Mouse (Mus musculus): ENCODE measurements around the gene St8sia2. TPM values are rescaled to one million over a fixed set of nuclear protein-coding genes. Genes with fewer than 3 reads are reported as not detected.
"Not testable (repeated sequence)": the region's sequence is repeated elsewhere in the genome, so short reads cannot be mapped to it uniquely, and the experiment has no call there.

The St8sia2 gene
- polyA plus RNA-seq, 1 experiment from 2014 or later, result 78.8 TPM

- peaks cover 12% of the 10 kb centered on the region; the same call in 1 of the 2 replicates for H3K4me1 ChIP-seq
- H3K27ac ChIP-seq (replicated peaks), result no peak overlapping the region
- no peak overlapping the region for H3K4me3 ChIP-seq
- 88% methylated on average over 2 of the region's 2 CpGs for WGBS
- H3K9ac ChIP-seq (replicated peaks), result no peak overlapping the region
- H3K27me3 ChIP-seq, result no peaks in the 10 kb centered on the region
- no peaks in the 10 kb centered on the region for H3K9me3 ChIP-seq
- no peak for ATAC-seq (replicated peaks)
- no peaks in the 10 kb centered on the region for H3K36me3 ChIP-seq
- no peak overlapping the region for H3K4me2 ChIP-seq (replicated peaks)
Observed at GRCm38 (mm10) chr7:74016613-74017012, 3.1 kb upstream of the St8sia2 start.

DNA sequence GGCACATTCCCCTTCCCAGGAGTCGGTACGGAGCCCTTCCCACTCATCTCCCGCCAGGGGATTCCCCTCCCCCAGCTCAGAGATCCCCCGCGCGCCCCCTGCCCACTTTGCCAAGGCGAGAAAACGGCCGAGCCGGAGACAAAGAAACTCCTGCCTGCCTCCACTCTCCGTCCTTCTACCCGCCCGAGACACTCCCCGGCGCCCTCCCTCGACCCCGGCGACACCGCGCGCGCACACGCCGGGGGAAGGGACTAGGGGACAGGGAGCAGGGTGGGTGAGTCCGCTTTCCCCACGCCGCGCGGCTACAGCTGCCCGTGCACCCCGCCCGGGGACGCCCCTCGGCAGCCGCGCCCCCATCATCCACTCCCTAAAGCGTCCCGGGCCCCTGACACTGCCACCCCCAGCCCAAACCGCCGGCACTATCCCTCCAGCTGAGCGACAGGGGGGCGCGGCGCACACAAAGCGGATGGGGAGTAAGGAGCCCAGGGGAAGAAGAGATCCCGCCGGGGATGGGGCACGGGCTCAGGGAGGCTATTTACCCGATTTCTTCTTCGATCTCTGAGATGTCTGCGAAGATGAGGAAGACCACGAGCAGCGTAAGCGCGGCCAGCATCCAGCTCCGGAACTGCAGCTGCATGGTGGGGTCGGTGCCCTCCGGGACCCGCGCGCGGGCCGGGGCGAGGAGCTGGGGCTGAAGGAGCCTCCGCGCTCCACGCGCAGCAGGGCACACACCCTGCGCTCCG is 461 bp downstream of the St8sia2 start:
- H3K4me3 ChIP-seq, result peak overlapping the region; percentile 97
- no peaks in the 10 kb centered on the region for H3K9me3 ChIP-seq
- no peaks in the 10 kb centered on the region for H3K27me3 ChIP-seq
- peaks cover 48% of the 10 kb centered on the region for H3K4me1 ChIP-seq
- H3K27ac ChIP-seq (replicated peaks), result peak overlapping the region; percentile 98
- H3K36me3 ChIP-seq, result no peaks in the 10 kb centered on the region
- H3K4me2 ChIP-seq (replicated peaks), result peak overlapping the region; percentile 66
- H3K9ac ChIP-seq (replicated peaks), result peak overlapping the region; percentile 99
- peak; percentile 62 for ATAC-seq (replicated peaks)
- under 1% methylated on average over 68 of the region's 70 CpGs for WGBS

GRCm38 (mm10) chr7:74011976-74012857 is 1.3 kb downstream of the St8sia2 start:
- H3K9ac ChIP-seq (replicated peaks), result peak overlapping the region; percentile 99
- no peaks in the 10 kb centered on the region for H3K36me3 ChIP-seq
- peak overlapping the region; percentile 98 for H3K27ac ChIP-seq (replicated peaks)

DNA sequence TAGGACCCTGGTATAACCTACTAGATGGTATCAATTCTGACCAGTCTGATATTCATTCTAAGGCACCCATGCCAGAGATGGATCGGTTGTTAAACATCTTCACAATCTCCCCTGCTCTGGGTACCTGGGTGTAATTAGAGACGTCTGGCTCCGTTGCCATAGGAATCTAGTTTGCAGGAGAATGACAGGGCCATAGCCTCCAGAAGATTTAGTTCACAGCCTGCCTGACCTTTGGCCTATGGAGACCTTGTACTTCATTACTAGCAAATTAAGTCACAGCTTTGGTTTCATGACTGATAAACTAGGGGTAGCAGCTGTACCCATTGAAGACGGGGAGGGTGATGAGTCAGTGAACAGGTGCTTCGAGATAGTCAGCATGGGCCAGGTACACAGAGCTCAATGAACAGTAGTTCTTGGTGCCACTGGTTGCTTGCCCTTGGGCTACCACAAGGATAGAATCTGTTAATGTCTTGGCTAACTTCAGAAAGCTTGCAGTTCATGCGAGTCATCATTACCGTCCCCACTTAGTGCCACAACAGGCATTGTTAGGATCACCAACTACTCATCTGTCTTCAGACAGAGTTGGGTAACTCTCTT is 4.4 kb downstream of the St8sia2 start:
- H3K9ac ChIP-seq (replicated peaks), result no peak overlapping the region
- no peak overlapping the region for H3K4me2 ChIP-seq (replicated peaks)
- WGBS, result 54% methylated on average over 7 of the region's 7 CpGs
- H3K9me3 ChIP-seq, result no peaks in the 10 kb centered on the region
- ATAC-seq (replicated peaks), result no peak
- peaks cover 74% of the 10 kb centered on the region for H3K4me1 ChIP-seq
- no peak overlapping the region for H3K4me3 ChIP-seq
- H3K27me3 ChIP-seq, result no peaks in the 10 kb centered on the region
- no peaks in the 10 kb centered on the region for H3K36me3 ChIP-seq
- no peak overlapping the region for H3K27ac ChIP-seq (replicated peaks)

More at GRCm38 (mm10) chr7:74011976-74012857, 1.3 kb downstream of the St8sia2 start:
- Histone ChIP-seq H3K4me1 (peaks cover 56% of the 10 kb centered on the region), H3K4me2 (replicated peaks) (peak overlapping the region; percentile 66), H3K4me3 (peak overlapping the region; percentile 97), H3K27me3 (no peaks in the 10 kb centered on the region), H3K9me3 (no peaks in the 10 kb centered on the region)
- WGBS, result 1% methylated on average over 43 of the region's 43 CpGs
- ATAC-seq (replicated peaks), result peak; percentile 44

DNA sequence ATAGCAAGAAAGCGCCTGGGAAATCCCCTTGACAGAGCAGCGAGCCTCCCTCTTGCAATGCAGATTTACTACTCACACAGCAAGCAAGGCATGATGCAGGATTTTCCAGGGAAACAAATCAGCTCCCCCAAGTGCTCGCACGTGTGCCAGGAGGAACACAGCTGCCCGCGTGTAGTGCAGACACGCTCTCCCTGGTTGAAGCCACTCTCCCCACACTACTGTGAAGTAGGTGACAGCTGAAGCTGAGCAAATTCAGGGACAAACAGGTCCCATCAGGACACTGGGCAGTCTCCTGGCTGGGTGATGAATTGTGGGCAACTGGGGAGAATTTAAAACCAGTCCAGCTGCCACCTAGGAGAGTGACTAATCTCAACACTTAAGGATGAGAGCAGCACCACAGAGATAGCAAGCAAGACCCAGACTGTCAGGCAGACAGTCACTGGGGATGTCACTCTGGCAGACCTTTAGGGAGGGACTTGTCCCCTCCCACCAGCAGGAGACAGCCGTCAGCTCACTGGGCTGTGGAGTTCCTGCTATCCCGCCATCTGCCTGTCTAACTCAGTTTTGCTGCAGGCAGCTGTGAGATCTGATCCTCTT is 6.6 kb downstream of the St8sia2 start:
- H3K9me3 ChIP-seq, result no peaks in the 10 kb centered on the region
- peak overlapping the region; percentile 27 for H3K4me2 ChIP-seq (replicated peaks)
- peak; percentile 75 for ATAC-seq (replicated peaks)
- 6% methylated on average over 9 of the region's 9 CpGs for WGBS
- peak overlapping the region; percentile 29; the same call in 1 of the 2 replicates for H3K9ac ChIP-seq (replicated peaks)
- no peak overlapping the region for H3K4me3 ChIP-seq
- H3K27me3 ChIP-seq, result no peaks in the 10 kb centered on the region
- peaks cover 82% of the 10 kb centered on the region for H3K4me1 ChIP-seq
- H3K36me3 ChIP-seq, result no peaks in the 10 kb centered on the region
- peak overlapping the region; percentile 84 for H3K27ac ChIP-seq (replicated peaks)

DNA sequence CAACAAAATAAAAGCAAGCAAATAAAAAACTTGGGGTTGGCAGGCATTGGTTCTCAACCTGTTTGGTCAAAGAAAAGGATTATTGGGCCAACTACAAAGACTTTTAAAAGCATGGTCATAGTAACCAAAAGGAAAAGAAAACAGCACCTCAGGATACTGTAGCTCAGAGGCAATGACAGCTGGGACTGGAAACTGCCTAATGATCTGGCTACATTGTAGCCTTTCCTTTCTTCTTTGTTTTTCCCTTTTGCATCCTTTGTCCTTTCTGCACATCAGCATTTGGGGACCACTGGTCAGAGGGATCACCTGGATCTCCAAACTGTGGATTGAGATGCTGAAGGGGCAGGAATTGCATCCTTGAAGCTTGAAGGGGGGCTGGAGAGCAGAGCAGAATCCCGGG is 7.1 kb downstream of the St8sia2 start:
- H3K9ac ChIP-seq (replicated peaks), result peak overlapping the region; percentile 29; the same call in 1 of the 2 replicates
- no peaks in the 10 kb centered on the region for H3K9me3 ChIP-seq
- H3K36me3 ChIP-seq, result no peaks in the 10 kb centered on the region
- no peak overlapping the region for H3K4me3 ChIP-seq
- H3K4me1 ChIP-seq, result peaks cover 76% of the 10 kb centered on the region
- no peaks in the 10 kb centered on the region for H3K27me3 ChIP-seq
- ATAC-seq (replicated peaks), result no peak
- H3K4me2 ChIP-seq (replicated peaks), result peak overlapping the region; percentile 27
- 0% methylated on average over 1 of the region's 1 CpGs for WGBS
- peak overlapping the region; percentile 84 for H3K27ac ChIP-seq (replicated peaks)

DNA sequence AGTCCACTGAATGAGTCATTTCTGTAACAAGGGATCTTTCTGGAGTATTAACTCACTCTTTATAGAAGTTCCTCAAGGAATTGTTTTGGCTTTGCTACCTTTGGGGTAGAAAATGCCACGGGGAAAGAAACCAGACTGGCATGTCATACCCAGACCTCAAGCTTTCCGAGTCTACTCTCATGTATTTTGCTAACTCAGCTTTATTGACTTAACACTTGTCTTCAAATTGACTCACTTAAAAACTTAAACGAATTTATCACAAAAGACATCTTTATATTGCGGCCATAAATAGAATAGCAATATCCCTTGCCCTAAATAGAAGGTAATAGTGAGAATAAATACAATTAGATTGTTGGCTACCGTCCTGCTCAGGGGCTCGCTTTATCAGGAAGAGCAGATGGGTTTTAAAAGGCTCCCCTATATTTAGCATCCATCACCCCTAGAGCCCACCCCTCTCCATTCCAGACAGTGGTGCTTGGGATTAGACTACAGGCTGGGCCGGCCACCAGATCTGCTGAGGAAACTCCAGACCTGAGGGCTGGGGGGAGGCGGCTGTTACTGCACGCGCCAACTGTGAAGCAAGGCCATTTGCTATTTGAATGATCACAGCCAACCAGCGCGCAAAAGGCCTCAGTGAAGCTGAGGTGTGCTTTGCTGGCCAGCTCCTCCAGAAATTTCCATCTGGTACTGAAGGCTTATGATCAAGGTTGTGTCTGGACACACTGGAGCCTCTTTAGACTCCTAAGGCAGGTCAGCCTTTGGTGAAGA is 12.6 kb downstream of the St8sia2 start:
- H3K4me1 ChIP-seq, result peaks cover 26% of the 10 kb centered on the region
- ATAC-seq (replicated peaks), result no peak
- WGBS, result 87% methylated on average over 12 of the region's 12 CpGs

GRCm38 (mm10) chr7:73989366-73989765 is 24.1 kb downstream of the St8sia2 start:
- H3K4me3 ChIP-seq, result no peak overlapping the region
- ATAC-seq (replicated peaks), result no peak
- H3K9me3 ChIP-seq, result no peaks in the 10 kb centered on the region
- H3K27me3 ChIP-seq, result no peaks in the 10 kb centered on the region
- 88% methylated on average over 2 of the region's 2 CpGs for WGBS
- H3K27ac ChIP-seq (replicated peaks), result no peak overlapping the region
- H3K4me2 ChIP-seq (replicated peaks), result no peak overlapping the region
- no peaks in the 10 kb centered on the region for H3K4me1 ChIP-seq
- H3K9ac ChIP-seq (replicated peaks), result no peak overlapping the region
- no peaks in the 10 kb centered on the region for H3K36me3 ChIP-seq

More for the DNA sequence above, 12.6 kb downstream of the St8sia2 start:
- H3K9me3 ChIP-seq, result no peaks in the 10 kb centered on the region
- no peak overlapping the region for H3K27ac ChIP-seq (replicated peaks)
- H3K4me2 ChIP-seq (replicated peaks), result no peak overlapping the region
- H3K27me3 ChIP-seq, result no peaks in the 10 kb centered on the region
- no peaks in the 10 kb centered on the region for H3K36me3 ChIP-seq
- no peak overlapping the region for H3K4me3 ChIP-seq
- no peak overlapping the region for H3K9ac ChIP-seq (replicated peaks)

DNA sequence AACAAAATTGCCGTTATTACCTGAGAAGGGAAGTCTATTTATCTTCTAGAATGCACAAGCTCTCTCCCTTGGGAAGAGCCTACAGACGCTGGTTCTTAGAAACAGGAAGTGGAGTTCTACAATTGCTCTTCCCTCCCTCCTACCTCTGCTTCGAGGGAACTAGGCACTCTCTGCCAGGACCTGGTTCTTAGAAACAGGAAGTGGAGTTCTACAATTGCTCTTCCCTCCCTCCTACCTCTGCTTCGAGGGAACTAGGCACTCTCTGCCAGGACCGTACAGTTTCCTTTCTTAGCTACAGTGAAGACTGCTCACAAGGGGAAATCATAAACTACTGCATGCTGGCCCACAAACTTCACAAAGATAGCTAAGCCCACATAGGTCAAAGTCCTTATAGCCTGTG is 41.3 kb downstream of the St8sia2 start:
- H3K4me3 ChIP-seq; H3K27me3 ChIP-seq; H3K27ac ChIP-seq (replicated peaks); H3K9ac ChIP-seq (replicated peaks); H3K4me1 ChIP-seq; H3K9me3 ChIP-seq; ATAC-seq (replicated peaks); H3K4me2 ChIP-seq (replicated peaks): not testable (repeated sequence)
- 88% methylated on average over 5 of the region's 5 CpGs for WGBS
- H3K36me3 ChIP-seq, result peaks cover 58% of the 10 kb centered on the region

- ATAC-seq (replicated peaks), result no peak
- Histone ChIP-seq H3K36me3 (peaks cover 80% of the 10 kb centered on the region), H3K4me3 (no peak overlapping the region), H3K9me3 (no peaks in the 10 kb centered on the region), H3K4me1 (no peaks in the 10 kb centered on the region), H3K27me3 (no peaks in the 10 kb centered on the region), H3K4me2 (replicated peaks) (no peak overlapping the region), H3K27ac (replicated peaks) (no peak overlapping the region), H3K9ac (replicated peaks) (no peak overlapping the region)
- WGBS, result 94% methylated on average over 3 of the region's 3 CpGs
Observed at GRCm38 (mm10) chr7:73965164-73965563, 48.3 kb downstream of the St8sia2 start.

GRCm38 (mm10) chr7:73962431-73962830 is 51.1 kb downstream of the St8sia2 start:
- WGBS, result 93% methylated on average over 5 of the region's 5 CpGs
- Histone ChIP-seq H3K4me3 (no peak overlapping the region), H3K9ac (replicated peaks) (no peak overlapping the region), H3K27me3 (no peaks in the 10 kb centered on the region), H3K4me2 (replicated peaks) (no peak overlapping the region), H3K4me1 (no peaks in the 10 kb centered on the region), H3K9me3 (no peaks in the 10 kb centered on the region), H3K27ac (replicated peaks) (no peak overlapping the region), H3K36me3 (peaks cover 88% of the 10 kb centered on the region)
- ATAC-seq (replicated peaks), result no peak

Measured in forebrain, embryonic 15.5 days (tissue).